Mouse (Mus musculus) heart, embryonic 13.5 days (tissue): Measurements from ENCODE around the gene Isyna1. TPM values are rescaled to one million over a fixed set of nuclear protein-coding genes. Genes with fewer than 3 reads are reported as not detected.

Experiments used
- ATAC-seq: fragments of 200-750 bp; cut with Nextera tagmentation; 2 replicates; pipeline ENCODE4 v1.8.0; 2017; ENCODE audit warnings: moderate TSS enrichment; ENCODE audit not compliant: insufficient number of reproducible peaks, low FRiP score, low TSS enrichment; ENCODE audit errors: extremely low read depth
- H3K27ac ChIP-seq: fragments of 300-500 bp; sonication (generic); replicated peaks from 2 replicates; pipeline ENCODE4 v1.5.1; 2015; ENCODE audit warnings: moderate library complexity, mild to moderate bottlenecking, inconsistent platforms
- H3K27me3 ChIP-seq: fragments of 300-500 bp; sonication (generic); replicated peaks from 2 replicates; pipeline ENCODE4 v1.6.1; 2015; ENCODE audit warnings: mild to moderate bottlenecking, inconsistent platforms
- H3K36me3 ChIP-seq: fragments of 300-500 bp; sonication (generic); 2 replicates; pipeline ENCODE4 v1.6.1; 2015; ENCODE audit warnings: mild to moderate bottlenecking, inconsistent platforms
- H3K4me1 ChIP-seq: fragments of 300-500 bp; sonication (generic); 2 replicates; pipeline ENCODE4 v1.6.1; 2015; ENCODE audit warnings: inconsistent platforms
- H3K4me2 ChIP-seq: fragments of 300-500 bp; sonication (generic); 2 replicates; pipeline ENCODE4 v1.6.1; 2015; ENCODE audit warnings: inconsistent platforms, mild to moderate bottlenecking, moderate library complexity
- H3K4me3 ChIP-seq: fragments of 300-500 bp; sonication (generic); 2 replicates; pipeline ENCODE4 v1.5.1; 2015; ENCODE audit warnings: moderate library complexity, mild to moderate bottlenecking, inconsistent platforms
- H3K9ac ChIP-seq: fragments of 300-500 bp; sonication (generic); 2 replicates; pipeline ENCODE4 v1.6.1; 2015; ENCODE audit warnings: inconsistent platforms, mild to moderate bottlenecking, moderate library complexity
- H3K9me3 ChIP-seq: fragments of 300-500 bp; sonication (generic); 2 replicates; pipeline ENCODE4 v1.6.1; 2016; ENCODE audit warnings: inconsistent platforms
- WGBS: fragments of 180-500 bp; shearing (Covaris S2); methylation state at CpG from one replicate; pipeline ENCODE4 v1.1.7; 2015; ENCODE audit warnings: mixed read lengths; 5-methylcytosine and 5-hydroxymethylcytosine counted together
- polyA plus RNA-seq: library from polyadenylated mRNA; unstranded; fragments of >200 nt; fragmentation: Nextera tagmentation; extraction: Ambion mirVana; gene quantifications from 2 replicates; pipeline ENCODE4 v1.2.1, GENCODE M21; 2015

Gene Isyna1
- polyA plus RNA-seq, 1 experiment from 2014 or later = 135 TPM

- ATAC-seq = no peak
- Histone ChIP-seq H3K4me1 (peaks cover 50% of the 10 kb centered on the region), H3K27me3 (no peaks in the 10 kb centered on the region), H3K4me2 (peak overlapping the region; percentile 99), H3K9ac (no peak overlapping the region), H3K4me3 (no peak overlapping the region), H3K36me3 (peaks cover 21% of the 10 kb centered on the region), H3K9me3 (no peaks in the 10 kb centered on the region), H3K27ac (no peak overlapping the region)
- WGBS = 83% methylated on average over 9 of the region's 9 CpGs
Observed at GRCm38 (mm10) chr8:70605871-70606779, 12.0 kb downstream of the Isyna1 start.

- WGBS = 62% methylated on average over 18 of the region's 18 CpGs
- peaks cover 46% of the 10 kb centered on the region for H3K4me1 ChIP-seq
- H3K4me3 ChIP-seq = peak overlapping the region; percentile 87
Observed at GRCm38 (mm10) chr8:70606780-70607602, 12.8 kb downstream of the Isyna1 start.

GRCm38 (mm10) chr8:70607603-70607897, 13.4 kb downstream of the Isyna1 start:
- no peaks in the 10 kb centered on the region for H3K27me3 ChIP-seq
- H3K4me1 ChIP-seq = peaks cover 46% of the 10 kb centered on the region
- H3K4me3 ChIP-seq = peak overlapping the region; percentile 87
- peak overlapping the region; percentile 99; the same call in 1 of the 2 replicates for H3K27ac ChIP-seq
- H3K4me2 ChIP-seq = peak overlapping the region; percentile 99
- H3K9ac ChIP-seq = peak overlapping the region; percentile 96
- H3K9me3 ChIP-seq = no peaks in the 10 kb centered on the region
- H3K36me3 ChIP-seq = peaks cover 12% of the 10 kb centered on the region
- 32% methylated on average over 6 of the region's 6 CpGs for WGBS
- no peak for ATAC-seq

More at GRCm38 (mm10) chr8:70606780-70607602, 12.8 kb downstream of the Isyna1 start:
- Histone ChIP-seq H3K9me3 (no peaks in the 10 kb centered on the region), H3K4me2 (peak overlapping the region; percentile 99), H3K36me3 (peaks cover 18% of the 10 kb centered on the region), H3K27ac (no peak overlapping the region), H3K27me3 (no peaks in the 10 kb centered on the region), H3K9ac (peak overlapping the region; percentile 96)
- ATAC-seq = no peak

DNA sequence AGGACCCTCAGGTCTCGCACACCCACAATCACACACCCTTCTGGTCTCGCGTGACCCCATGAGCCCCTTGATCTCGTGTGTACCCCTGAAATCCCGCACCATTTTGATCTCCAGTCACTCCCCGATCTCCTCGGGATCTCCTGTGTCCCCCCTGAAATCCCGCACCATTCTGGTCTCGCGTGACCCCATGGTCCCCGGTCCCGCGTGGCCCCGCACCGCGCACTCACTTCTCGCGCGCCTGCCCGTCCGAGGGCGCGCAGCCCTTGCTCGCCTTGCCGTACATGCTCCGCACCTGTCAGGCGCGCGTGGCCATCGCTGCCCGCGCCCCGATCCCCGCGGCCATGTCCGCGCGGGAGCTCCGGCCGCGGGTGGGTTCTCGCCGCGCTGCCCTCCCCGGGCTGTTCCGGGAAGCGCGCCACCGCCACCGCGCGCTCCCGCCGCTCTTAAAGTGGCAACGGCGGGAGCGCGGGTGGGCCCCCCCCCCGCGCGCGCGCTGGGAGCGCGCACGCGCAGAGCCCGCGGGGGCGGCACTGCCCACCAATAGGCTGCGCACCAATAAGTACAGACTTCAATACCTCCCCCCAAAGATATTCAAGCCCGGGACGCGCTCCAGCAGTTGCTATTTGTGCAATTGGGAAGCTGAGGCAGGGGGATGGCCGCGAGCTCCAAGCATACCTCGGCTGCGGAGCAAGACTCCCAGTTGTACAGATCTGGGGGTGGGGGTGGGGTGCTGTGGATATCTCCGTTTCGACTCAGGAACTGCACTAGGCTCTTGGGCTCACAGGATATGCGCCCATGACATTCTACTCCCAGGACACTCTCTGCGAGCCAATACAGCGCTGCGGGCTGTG, 13.9 kb downstream of the Isyna1 start:
- no peaks in the 10 kb centered on the region for H3K27me3 ChIP-seq
- H3K36me3 ChIP-seq = peaks cover 6% of the 10 kb centered on the region
- H3K4me3 ChIP-seq = peak overlapping the region; percentile 87
- H3K9me3 ChIP-seq = no peaks in the 10 kb centered on the region
- 2% methylated on average over 71 of the region's 84 CpGs for WGBS
- ATAC-seq = no peak
- peak overlapping the region; percentile 99 for H3K27ac ChIP-seq
- H3K9ac ChIP-seq = peak overlapping the region; percentile 96
- peak overlapping the region; percentile 99 for H3K4me2 ChIP-seq
- H3K4me1 ChIP-seq = peaks cover 46% of the 10 kb centered on the region

DNA sequence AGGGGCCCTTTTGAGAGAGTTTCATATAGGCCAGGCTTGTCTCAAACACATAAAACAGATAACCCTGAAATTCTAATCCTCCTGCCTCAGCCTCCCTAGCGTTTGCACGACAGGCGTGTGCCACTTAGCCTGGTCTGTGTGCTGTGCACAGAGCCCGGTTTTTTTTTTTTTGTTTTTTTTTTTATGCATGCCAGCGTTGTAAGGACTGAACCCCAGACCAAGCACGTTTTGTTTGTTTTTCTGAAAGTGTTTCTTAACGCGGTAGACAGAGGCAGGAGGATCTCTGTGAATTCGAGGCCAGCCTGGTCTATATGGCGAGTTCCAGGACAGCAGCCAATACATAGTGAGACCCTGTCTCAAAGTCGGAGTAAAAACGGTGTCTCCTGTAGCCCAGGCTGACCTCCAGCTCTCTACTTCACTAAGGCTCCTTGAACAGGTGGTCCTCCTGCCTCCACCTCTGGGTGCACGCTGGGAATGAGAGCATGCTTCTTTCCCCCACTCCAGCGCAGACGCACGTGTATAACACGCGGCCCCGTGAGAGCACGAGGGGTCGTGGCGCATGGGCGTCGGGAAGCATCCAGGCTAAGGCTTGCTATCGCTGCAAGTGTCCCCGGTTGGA, 14.7 kb downstream of the Isyna1 start, which contains the start of gene Ssbp4:
TSS of gene Ssbp4 (minus strand) at position 124 of the 619 bp plus-strand sequence.
- Histone ChIP-seq H3K9ac (peak within 1 kb of the TSS; percentile 96), H3K4me2 (peak within 1 kb of the TSS; percentile 99), H3K4me1 (peaks cover 46% of the 10 kb centered on the region), H3K27ac (peak within 1 kb of the TSS; percentile 99), H3K27me3 (no peaks in the 10 kb centered on the region), H3K4me3 (peak within 1 kb of the TSS; percentile 87), H3K9me3 (no peaks in the 10 kb centered on the region), H3K36me3 (no peaks in the 10 kb centered on the region)
- WGBS = 4% methylated on average over 26 of the region's 26 CpGs
- no peak for ATAC-seq

DNA sequence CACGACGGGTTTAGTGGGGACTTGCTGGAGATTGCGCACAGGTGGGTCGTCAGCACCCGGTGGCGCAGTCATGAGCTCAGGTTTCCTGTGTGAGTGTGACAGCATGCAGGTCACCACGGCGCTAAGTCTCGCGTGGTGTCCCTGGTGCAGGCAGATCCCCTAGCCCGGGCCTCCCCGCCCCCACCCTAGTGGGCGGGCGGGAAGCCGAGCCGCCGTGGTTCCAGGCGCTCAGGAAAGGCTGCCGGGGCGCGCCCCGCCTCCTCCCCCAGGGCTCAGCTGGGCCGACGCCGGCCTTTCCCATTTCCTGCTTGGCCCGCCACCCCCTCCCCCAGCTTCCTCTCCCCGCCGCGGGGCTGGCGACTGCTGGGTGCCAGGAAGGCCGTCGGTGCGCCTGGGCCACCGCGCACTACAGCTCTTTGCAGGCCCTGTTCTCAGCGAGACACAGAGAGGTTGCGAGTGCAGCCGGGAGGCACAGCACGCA, 15.2 kb downstream of the Isyna1 start:
- H3K4me1 ChIP-seq = peaks cover 46% of the 10 kb centered on the region
- no peaks in the 10 kb centered on the region for H3K9me3 ChIP-seq
- H3K9ac ChIP-seq = peak overlapping the region; percentile 96
- peak overlapping the region; percentile 87 for H3K4me3 ChIP-seq
- H3K27ac ChIP-seq = peak overlapping the region; percentile 99
- H3K27me3 ChIP-seq = no peaks in the 10 kb centered on the region
- peak; percentile 50 for ATAC-seq
- 2% methylated on average over 26 of the region's 39 CpGs for WGBS
- H3K36me3 ChIP-seq = no peaks in the 10 kb centered on the region
- peak overlapping the region; percentile 99 for H3K4me2 ChIP-seq

GRCm38 (mm10) chr8:70609849-70610795, 15.9 kb downstream of the Isyna1 start:
- peak; percentile 43 for ATAC-seq
- H3K9me3 ChIP-seq = no peaks in the 10 kb centered on the region
- H3K4me1 ChIP-seq = peaks cover 46% of the 10 kb centered on the region
- H3K27me3 ChIP-seq = no peaks in the 10 kb centered on the region
- WGBS = under 1% methylated on average over 44 of the region's 45 CpGs
- H3K9ac ChIP-seq = peak overlapping the region; percentile 96
- peak overlapping the region; percentile 99 for H3K27ac ChIP-seq
- peak overlapping the region; percentile 99 for H3K4me2 ChIP-seq
- H3K36me3 ChIP-seq = no peaks in the 10 kb centered on the region
- peak overlapping the region; percentile 87 for H3K4me3 ChIP-seq

- Histone ChIP-seq H3K4me3 (peak overlapping the region; percentile 87), H3K27me3 (no peaks in the 10 kb centered on the region), H3K4me2 (peak overlapping the region; percentile 99), H3K36me3 (no peaks in the 10 kb centered on the region), H3K27ac (peak overlapping the region; percentile 99), H3K9me3 (no peaks in the 10 kb centered on the region), H3K9ac (peak overlapping the region; percentile 83), H3K4me1 (peaks cover 42% of the 10 kb centered on the region)
- no peak for ATAC-seq
- under 1% methylated on average over 54 of the region's 54 CpGs for WGBS
Observed at GRCm38 (mm10) chr8:70610796-70611771, 16.9 kb downstream of the Isyna1 start.

GRCm38 (mm10) chr8:70611849-70612248, 17.7 kb downstream of the Isyna1 start:
- H3K27me3 ChIP-seq = no peaks in the 10 kb centered on the region

More at GRCm38 (mm10) chr8:70611849-70612248, 17.7 kb downstream of the Isyna1 start:
- peak overlapping the region; percentile 74 for H3K27ac ChIP-seq
- H3K9ac ChIP-seq = peak overlapping the region; percentile 83
- H3K36me3 ChIP-seq = no peaks in the 10 kb centered on the region
- WGBS = 1% methylated on average over 6 of the region's 6 CpGs
- ATAC-seq = no peak
- H3K4me3 ChIP-seq = peak overlapping the region; percentile 87
- H3K4me1 ChIP-seq = peaks cover 40% of the 10 kb centered on the region
- H3K4me2 ChIP-seq = peak overlapping the region; percentile 99
- no peaks in the 10 kb centered on the region for H3K9me3 ChIP-seq
